Mouse (Mus musculus) right cerebral cortex, postnatal 4 days (tissue): ENCODE measurements at regions not wholly inside any gene's neighbourhood (a gene's known extent, or its start where the extent isn't known, plus 50 kb on each side); places are given as distances from the start of the nearest gene placed in this dataset.
"Not testable (repeated sequence)": the region's sequence is repeated elsewhere in the genome, so short reads cannot be mapped to it uniquely, and the experiment has no call there.

Experiments
- DNase-seq: peaks from one replicate; pipeline ENCODE4 v3.0.0-alpha.2; 2022

GRCm38 (mm10) chr14:116586742-116587141, 338.4 kb upstream of the Gpc6 start:
- DNase-seq = no peak

GRCm38 (mm10) chr14:116589529-116589928, 335.6 kb upstream of the Gpc6 start:
- no peak for DNase-seq

GRCm38 (mm10) chr14:116590111-116590510, 335.0 kb upstream of the Gpc6 start:
- no peak for DNase-seq

GRCm38 (mm10) chr14:116608130-116608529, 317.0 kb upstream of the Gpc6 start:
- DNase-seq = no peak

- no peak for DNase-seq
These were observed 313.9 kb upstream of the Gpc6 start for GRCm38 (mm10) chr14:116611210-116611609.

- no peak for DNase-seq
These were observed 292.9 kb upstream of the Gpc6 start for GRCm38 (mm10) chr14:116632181-116632580.

- DNase-seq = no peak
These were observed 283.0 kb upstream of the Gpc6 start for GRCm38 (mm10) chr14:116642091-116642490.

GRCm38 (mm10) chr14:116651897-116652296, 273.2 kb upstream of the Gpc6 start:
- no peak for DNase-seq

- DNase-seq = no peak
These were observed 241.2 kb upstream of the Gpc6 start for GRCm38 (mm10) chr14:116683909-116684308.

- DNase-seq = no peak
These were observed 227.4 kb upstream of the Gpc6 start for GRCm38 (mm10) chr14:116697675-116698074.

- DNase-seq = no peak
These were observed 226.7 kb upstream of the Gpc6 start for GRCm38 (mm10) chr14:116698437-116698836.

GRCm38 (mm10) chr14:116734596-116734995, 190.5 kb upstream of the Gpc6 start:
- not testable (repeated sequence) for DNase-seq

- no peak for DNase-seq
These were observed 170.5 kb upstream of the Gpc6 start for GRCm38 (mm10) chr14:116754438-116755157.

- DNase-seq = no peak
These were observed 163.7 kb upstream of the Gpc6 start for GRCm38 (mm10) chr14:116761429-116761828.

- DNase-seq = no peak
These were observed 154.0 kb upstream of the Gpc6 start for GRCm38 (mm10) chr14:116771120-116771519.

GRCm38 (mm10) chr14:116771671-116772070, 153.4 kb upstream of the Gpc6 start:
- no peak for DNase-seq

- no peak for DNase-seq
These were observed 145.5 kb upstream of the Gpc6 start for GRCm38 (mm10) chr14:116779661-116780060.

- DNase-seq = no peak
These were observed 141.3 kb upstream of the Gpc6 start for GRCm38 (mm10) chr14:116783840-116784239.

GRCm38 (mm10) chr14:116806504-116806903, 118.6 kb upstream of the Gpc6 start:
- DNase-seq = no peak

- DNase-seq = no peak
These were observed 116.5 kb upstream of the Gpc6 start for GRCm38 (mm10) chr14:116808581-116808980.

- DNase-seq = peak; percentile 8
These were observed 114.3 kb upstream of the Gpc6 start for GRCm38 (mm10) chr14:116810661-116811345.

GRCm38 (mm10) chr14:116837235-116837634, 87.9 kb upstream of the Gpc6 start:
- DNase-seq = no peak

- no peak for DNase-seq
These were observed 55.7 kb upstream of the Gpc6 start for GRCm38 (mm10) chr14:116869437-116869836.

GRCm38 (mm10) chr14:116869996-116870395, 55.1 kb upstream of the Gpc6 start:
- no peak for DNase-seq
